Mouse (Mus musculus): ENCODE data around the gene Eif2b4.

- TF ChIP-seq ZNF384 (IDR thresholded peaks at IDR 0.05; ENCODE audit: low read depth, low read length) (no peak), ZC3H11A (IDR thresholded peaks at IDR 0.05; ENCODE audit: borderline replicate concordance, low read depth, low read length) (no peak), CHD2 (IDR thresholded peaks at IDR 0.05; ENCODE audit: low read depth, low read length) (no peak), HCFC1 (IDR thresholded peaks at IDR 0.05; ENCODE audit: borderline replicate concordance, insufficient read depth, low read length) (no peak), MAFK (IDR thresholded peaks at IDR 0.05; ENCODE audit: insufficient read depth, low read depth, low read length) (no peak)
These were observed 54.2 kb downstream of the Eif2b4 start for GRCm38 (mm10) chr5:31138968-31139425.

Data from ES-E14 (cell line).